In genomic region chr8:41786952-41787861, GRCm38 (mm10) we compare ENCODE assay signal across 23 mouse cellular contexts.
DNase-seq lines count a peak whose midpoint lies in the region; ATAC-seq lines count a peak whose summit lies in the region.
"Had no signal": no experiment of that assay in that cellular context is flagged by ENCODE, and none has a peak within 500 bp of the region (broad histone marks: within the 10 kb centered on the region; RNA-seq: fewer than 3 reads in every experiment).

No protein-coding gene starts in this region.

- H3K4me2 ChIP-seq in embryonic facial prominence, embryonic 11.5 days (ENCODE audit: low read depth, low read length) = no peak overlapping the region
- H3K4me2 ChIP-seq in midbrain, embryonic 12.5 days (replicated peaks) = no peak overlapping the region
- H3K4me2 ChIP-seq in forebrain, embryonic 12.5 days = no peak overlapping the region
- H3K4me2 ChIP-seq: heart, embryonic 13.5 days; limb, embryonic 15.5 days; liver, embryonic 15.5 days; neural tube, embryonic 13.5 days had no signal

- H3K9me3 ChIP-seq in embryonic facial prominence, embryonic 11.5 days (replicated peaks; ENCODE audit: control insufficient read depth, low read length) = no peaks in the 10 kb centered on the region
- H3K9me3 ChIP-seq in embryonic facial prominence, embryonic 10.5 days = no peaks in the 10 kb centered on the region
- no peaks in the 10 kb centered on the region for H3K9me3 ChIP-seq in midbrain, embryonic 12.5 days
- H3K9me3 ChIP-seq in midbrain, embryonic 10.5 days (replicated peaks) = no peaks in the 10 kb centered on the region
- H3K9me3 ChIP-seq in forebrain, embryonic 12.5 days = no peaks in the 10 kb centered on the region
- H3K9me3 ChIP-seq: G1E; heart, embryonic 13.5 days; limb, embryonic 15.5 days; liver, embryonic 15.5 days; neural tube, embryonic 13.5 days had no signal

- H3K36me3 ChIP-seq in embryonic facial prominence, embryonic 11.5 days (replicated peaks; ENCODE audit: control insufficient read depth, insufficient read depth, low read depth, low read length) = no peaks in the 10 kb centered on the region
- no peaks in the 10 kb centered on the region for H3K36me3 ChIP-seq in embryonic facial prominence, embryonic 10.5 days (replicated peaks)
- H3K36me3 ChIP-seq in midbrain, embryonic 12.5 days = no peaks in the 10 kb centered on the region
- H3K36me3 ChIP-seq in midbrain, embryonic 10.5 days = no peaks in the 10 kb centered on the region
- H3K36me3 ChIP-seq in forebrain, embryonic 12.5 days (replicated peaks) = no peaks in the 10 kb centered on the region
- H3K36me3 ChIP-seq: G1E; heart, embryonic 13.5 days; limb, embryonic 15.5 days; liver, embryonic 15.5 days; neural tube, embryonic 13.5 days had no signal

- H3K27ac ChIP-seq in embryonic facial prominence, embryonic 11.5 days (replicated peaks; ENCODE audit: low read depth, low read length) = no peak overlapping the region
- no peak overlapping the region for H3K27ac ChIP-seq in embryonic facial prominence, embryonic 10.5 days (replicated peaks)
- H3K27ac ChIP-seq in midbrain, embryonic 12.5 days (replicated peaks) = no peak overlapping the region
- no peak overlapping the region for H3K27ac ChIP-seq in midbrain, embryonic 10.5 days (replicated peaks)
- H3K27ac ChIP-seq in forebrain, embryonic 12.5 days = no peak overlapping the region
- H3K27ac ChIP-seq: gastrocnemius, adult 2 months; heart, embryonic 13.5 days; layer of hippocampus, adult 2 months; limb, embryonic 15.5 days; liver, embryonic 15.5 days; macrophage; neural tube, embryonic 13.5 days had no signal

- WGBS in embryonic facial prominence, embryonic 11.5 days = 68% methylated on average over 9 of the region's 9 CpGs
- 65% methylated on average over 9 of the region's 9 CpGs for WGBS in embryonic facial prominence, embryonic 10.5 days
- WGBS in midbrain, embryonic 12.5 days = 56% methylated on average over 9 of the region's 9 CpGs
- 58% methylated on average over 9 of the region's 9 CpGs for WGBS in midbrain, embryonic 10.5 days
- 31% methylated on average over 9 of the region's 9 CpGs for WGBS in forebrain, embryonic 12.5 days

- H3K9ac ChIP-seq in embryonic facial prominence, embryonic 11.5 days (replicated peaks; ENCODE audit: low read length) = no peak overlapping the region
- no peak overlapping the region for H3K9ac ChIP-seq in midbrain, embryonic 12.5 days (replicated peaks)
- no peak overlapping the region for H3K9ac ChIP-seq in forebrain, embryonic 12.5 days
- H3K9ac ChIP-seq: heart, embryonic 13.5 days; limb, embryonic 15.5 days; liver, embryonic 15.5 days; neural tube, embryonic 13.5 days had no signal

- no peak overlapping the region for H3K4me3 ChIP-seq in embryonic facial prominence, embryonic 11.5 days (ENCODE audit: low read depth, low read length)
- H3K4me3 ChIP-seq in embryonic facial prominence, embryonic 10.5 days = no peak overlapping the region
- H3K4me3 ChIP-seq in midbrain, embryonic 12.5 days = no peak overlapping the region
- H3K4me3 ChIP-seq in midbrain, embryonic 10.5 days = no peak overlapping the region
- H3K4me3 ChIP-seq in forebrain, embryonic 12.5 days (replicated peaks) = no peak overlapping the region
- H3K4me3 ChIP-seq: gastrocnemius, adult 2 months; heart, embryonic 13.5 days; layer of hippocampus, adult 2 months; limb, embryonic 15.5 days; liver, embryonic 15.5 days; neural tube, embryonic 13.5 days had no signal

- DNase-seq in embryonic facial prominence, embryonic 11.5 days (ENCODE audit: low spot score) = no peak
- no peak for DNase-seq in embryonic facial prominence, embryonic 10.5 days (ENCODE audit: low spot score)
- no peak for DNase-seq in midbrain, embryonic 10.5 days (ENCODE audit: low spot score)
- peak; percentile 75 for DNase-seq in retina, embryonic 14.5 days (ENCODE audit: low spot score)
- no peak for DNase-seq in adrenal gland, postnatal 14 days
- no peak for DNase-seq in layer of hippocampus, adult 11-12 months (ENCODE audit: low spot score)
- DNase-seq: cerebellum, adult 9-10 months; gastrocnemius, adult 2 months; heart, adult 18-20 months; kidney, adult 2 months; kidney, postnatal 10 days; thymus, postnatal 4 days had no signal

- no peaks in the 10 kb centered on the region for H3K4me1 ChIP-seq in embryonic facial prominence, embryonic 11.5 days (ENCODE audit: control insufficient read depth, insufficient read depth, low read length)
- H3K4me1 ChIP-seq in embryonic facial prominence, embryonic 10.5 days = no peaks in the 10 kb centered on the region
- no peaks in the 10 kb centered on the region for H3K4me1 ChIP-seq in midbrain, embryonic 12.5 days
- peaks cover 6% of the 10 kb centered on the region for H3K4me1 ChIP-seq in midbrain, embryonic 10.5 days
- peaks cover 7% of the 10 kb centered on the region for H3K4me1 ChIP-seq in forebrain, embryonic 12.5 days
- H3K4me1 ChIP-seq: heart, embryonic 13.5 days; limb, embryonic 15.5 days; liver, embryonic 15.5 days; neural tube, embryonic 13.5 days had no signal

- ATAC-seq in embryonic facial prominence, embryonic 11.5 days (replicated peaks; ENCODE audit: insufficient number of reproducible peaks, low FRiP score, low TSS enrichment, low read depth) = peak; percentile 62; the same call in 1 of the 2 replicates
- peak; percentile 64 for ATAC-seq in midbrain, embryonic 12.5 days (ENCODE audit: low FRiP score, low read depth)
- peak; percentile 67 for ATAC-seq in forebrain, embryonic 12.5 days (ENCODE audit: low FRiP score)
- ATAC-seq: CD4-positive, CD25-positive, alpha-beta regulatory T cell, adult 4 months; inflammation-experienced regulatory T-cells, adult 6 months had no signal

- no peaks in the 10 kb centered on the region for H3K27me3 ChIP-seq in embryonic facial prominence, embryonic 11.5 days (ENCODE audit: control insufficient read depth, insufficient read depth, low read length)
- H3K27me3 ChIP-seq in embryonic facial prominence, embryonic 10.5 days (replicated peaks; ENCODE audit: low read depth, poor library complexity, severe bottlenecking) = no peaks in the 10 kb centered on the region
- no peaks in the 10 kb centered on the region for H3K27me3 ChIP-seq in midbrain, embryonic 12.5 days
- H3K27me3 ChIP-seq in midbrain, embryonic 10.5 days (ENCODE audit: low read depth, poor library complexity, severe bottlenecking) = no peaks in the 10 kb centered on the region
- H3K27me3 ChIP-seq in forebrain, embryonic 12.5 days = no peaks in the 10 kb centered on the region
- H3K27me3 ChIP-seq: heart, embryonic 13.5 days; limb, embryonic 15.5 days; liver, embryonic 15.5 days; neural tube, embryonic 13.5 days had no signal
